Mouse (Mus musculus) liver, adult 2 months (tissue): ENCODE results near the gene Olfm2.

Experiments
- CTCF ChIP-seq: fragments of 200-500 bp; IDR thresholded peaks from 2 replicates; pipeline ENCODE4 v1.5.1; 2011; ENCODE audit warnings: low read depth, low read length, control low read depth
- POLR2A ChIP-seq: fragments of 200-500 bp; IDR thresholded peaks from 2 replicates; pipeline ENCODE4 v1.6.1; 2011; ENCODE audit warnings: low read length, control low read depth; ENCODE audit not compliant: insufficient read depth; ENCODE audit errors: extremely low read depth

DNA sequence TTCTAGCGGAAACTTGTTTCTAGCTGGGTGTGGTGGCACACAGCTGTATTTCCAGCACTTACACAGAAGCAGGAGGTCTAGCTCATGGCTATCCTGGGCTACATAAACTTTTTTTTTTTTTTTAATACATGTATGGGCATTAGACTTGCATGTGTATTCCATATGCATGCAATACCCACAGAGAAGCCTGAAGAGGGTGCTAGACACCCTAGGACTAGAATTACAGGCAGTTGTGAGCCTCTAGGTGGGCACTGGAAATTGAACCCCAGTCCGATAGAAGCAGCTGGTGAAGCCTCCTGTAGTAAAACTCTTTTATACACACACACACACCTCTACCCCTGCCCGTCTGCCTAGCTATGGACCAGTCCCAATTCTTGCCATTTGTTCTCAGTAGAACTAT is 92.3 kb downstream of the Olfm2 start:
- TF ChIP-seq CTCF (no peak), POLR2A (no peak)
